Mouse (Mus musculus) c-Kit-positive CD71-positive TER-119-negative erythroid progenitor cells, embryonic 14.5 days (primary cell): ENCODE measurements around the gene Kalrn.

Experiments
- DNase-seq: peaks from one replicate; pipeline ENCODE4 v3.0.0-alpha.2; 2013; ENCODE audit warnings: low read depth

Kalrn gene

DNA sequence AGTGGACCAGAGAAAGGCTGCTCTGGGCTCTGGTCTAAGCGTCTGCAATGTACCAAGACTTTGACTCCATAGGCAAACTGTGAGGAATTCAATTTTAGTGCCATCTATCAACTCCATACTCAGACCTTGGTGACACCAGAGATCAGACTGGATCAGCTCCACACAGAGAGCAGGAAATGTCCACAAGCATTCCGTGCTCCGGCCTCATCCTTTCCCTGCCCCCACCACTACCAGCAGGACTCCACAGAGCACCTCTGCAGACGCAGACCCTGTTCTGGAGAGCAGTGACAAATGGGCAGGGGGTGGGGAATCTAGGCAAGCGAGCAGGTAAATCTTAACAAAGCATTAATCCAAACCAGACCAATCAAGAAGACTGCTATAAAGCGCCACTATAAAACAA lies 15.4 kb downstream of the Kalrn start:
- DNase-seq = no peak

DNA sequence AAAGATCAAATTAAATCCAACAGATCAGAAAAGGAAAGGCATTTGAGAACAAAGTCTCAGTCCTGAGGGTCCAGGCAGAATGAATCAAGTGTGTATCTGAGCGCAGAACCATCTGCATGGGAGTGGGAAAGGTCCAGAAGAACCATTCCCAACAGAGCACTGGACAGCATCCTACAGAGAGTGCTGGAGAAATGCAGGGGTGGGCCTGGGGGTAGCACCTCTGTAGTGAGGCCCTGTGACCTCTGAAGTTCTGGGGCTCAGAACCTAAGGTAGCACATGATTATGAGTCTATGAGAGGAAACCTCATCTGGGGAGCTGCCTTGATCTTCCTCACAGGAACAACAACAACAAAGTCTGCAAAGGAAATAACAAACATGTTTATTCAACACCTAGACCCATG lies 20.6 kb downstream of the Kalrn start:
- DNase-seq = no peak

DNA sequence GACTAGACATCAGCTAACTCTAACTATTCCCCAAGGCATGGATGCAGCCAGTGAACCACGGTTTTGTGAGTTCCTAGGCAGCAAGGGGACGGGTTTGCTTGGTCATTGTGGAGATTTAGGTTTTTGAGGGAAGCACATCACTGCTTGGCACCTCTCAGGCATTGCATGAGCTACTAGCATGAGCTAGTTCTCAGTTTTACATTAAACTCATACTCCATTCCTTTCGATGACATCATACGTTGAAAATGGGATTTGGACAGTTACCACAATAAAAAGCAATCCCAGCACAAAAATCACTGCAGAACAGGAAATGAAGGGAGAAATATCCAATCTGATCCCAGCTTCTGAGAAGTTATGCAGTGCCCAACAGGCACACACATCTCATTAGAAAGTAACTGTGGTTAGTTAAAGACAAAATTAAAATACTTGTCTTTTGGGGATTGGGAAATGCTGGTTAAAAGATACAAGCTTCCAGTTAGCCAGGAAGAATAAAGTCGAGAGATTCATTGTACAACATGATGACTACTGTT lies 23.8 kb downstream of the Kalrn start:
- no peak for DNase-seq

DNA sequence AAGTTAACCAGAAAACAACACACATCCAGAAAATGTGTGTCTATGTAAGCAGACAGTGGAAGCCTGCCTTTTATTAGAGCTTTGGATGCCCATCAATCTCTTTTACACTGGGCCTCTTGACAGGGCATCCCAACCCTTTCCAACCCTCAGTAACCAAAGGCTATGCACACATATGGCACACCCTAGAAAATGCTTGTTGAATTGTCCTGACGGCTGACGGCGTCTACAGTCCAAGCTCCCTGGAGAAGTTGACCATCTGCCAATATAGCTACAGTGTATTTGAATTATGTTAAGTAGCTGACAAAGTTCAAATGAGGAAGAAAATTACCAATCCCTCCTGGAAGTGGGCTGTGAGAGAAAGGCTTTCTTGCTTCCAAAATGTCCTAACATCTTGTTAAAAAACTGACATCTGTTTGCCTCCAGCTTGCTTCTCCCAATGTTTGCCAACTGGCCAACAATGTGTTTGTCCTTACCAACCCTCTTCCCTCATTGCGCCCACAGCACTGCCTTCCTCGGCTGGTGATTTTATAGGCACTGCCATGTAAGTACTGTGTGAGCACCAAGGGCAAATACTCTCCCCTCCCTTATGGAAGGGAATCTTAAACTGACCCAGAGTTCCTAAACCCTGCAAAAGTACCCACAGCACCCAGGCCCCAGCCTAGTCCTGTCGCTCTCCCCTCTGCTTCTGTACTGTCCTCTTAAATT lies 26.4 kb downstream of the Kalrn start:
- DNase-seq = no peak

GRCm38 (mm10) chr16:34543754-34544153 lies 29.6 kb downstream of the Kalrn start:
- no peak for DNase-seq

DNA sequence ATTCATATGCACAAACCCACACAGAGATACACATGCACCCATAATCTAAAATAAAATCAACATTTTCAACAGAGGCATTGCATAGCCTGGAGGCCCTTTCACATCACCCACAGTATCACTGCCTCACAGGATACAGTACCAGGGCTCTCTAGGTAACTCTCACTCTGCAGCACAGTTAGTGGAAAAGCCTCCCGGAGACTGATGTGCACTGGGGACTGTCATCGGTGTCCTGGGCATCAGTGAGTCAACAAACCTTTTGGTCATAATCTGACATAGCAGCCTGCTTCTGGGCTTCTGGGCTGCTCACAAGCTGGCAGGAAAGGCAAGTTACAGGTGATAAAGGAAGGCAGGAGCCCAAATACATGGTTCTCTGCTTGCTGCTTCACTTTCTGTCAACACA lies 31.0 kb downstream of the Kalrn start:
- DNase-seq = no peak

DNA sequence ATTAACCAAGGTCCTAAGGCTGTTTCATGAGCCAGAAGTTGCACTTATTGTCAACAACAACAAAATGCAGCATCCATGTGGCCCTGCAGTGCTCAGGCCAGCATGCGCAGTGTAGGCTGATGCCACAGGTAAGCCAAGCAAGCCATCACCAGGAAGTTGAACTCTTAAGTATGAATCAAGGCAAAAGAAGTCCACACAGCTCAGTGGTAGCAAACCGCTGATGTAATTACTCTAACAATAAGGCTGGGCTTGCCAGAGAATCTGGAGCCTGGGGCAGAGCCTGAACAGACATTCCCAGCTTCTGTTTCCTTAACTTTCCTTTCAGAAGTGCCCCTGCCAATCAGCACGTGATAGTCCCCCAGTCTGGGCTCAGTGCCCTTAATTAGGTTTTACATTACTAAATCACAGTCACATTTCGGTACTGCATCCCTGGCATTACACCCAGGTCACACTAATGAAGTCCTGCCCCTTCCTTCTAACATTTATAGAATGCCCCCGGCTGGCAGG lies 34.6 kb downstream of the Kalrn start:
- DNase-seq = no peak

DNA sequence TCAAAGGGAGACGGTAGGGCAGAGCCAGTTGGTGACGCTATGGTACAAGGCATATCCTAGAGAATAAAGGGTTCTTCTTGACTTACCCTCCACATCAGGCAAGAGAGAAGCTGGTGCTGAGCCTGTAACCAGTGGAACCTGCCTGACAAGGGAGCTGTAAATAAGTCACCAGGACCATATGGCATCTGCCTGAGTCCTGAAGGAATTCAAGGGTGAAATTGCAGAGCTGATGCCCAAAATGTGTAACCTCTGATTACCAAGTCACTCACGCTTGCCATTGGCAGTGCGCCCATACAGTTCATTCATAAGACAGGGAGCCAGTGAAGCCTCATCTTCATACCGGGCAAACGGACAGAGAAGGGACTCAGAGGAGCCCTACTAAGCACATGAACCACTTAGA lies 37.0 kb downstream of the Kalrn start:
- DNase-seq = no peak

DNA sequence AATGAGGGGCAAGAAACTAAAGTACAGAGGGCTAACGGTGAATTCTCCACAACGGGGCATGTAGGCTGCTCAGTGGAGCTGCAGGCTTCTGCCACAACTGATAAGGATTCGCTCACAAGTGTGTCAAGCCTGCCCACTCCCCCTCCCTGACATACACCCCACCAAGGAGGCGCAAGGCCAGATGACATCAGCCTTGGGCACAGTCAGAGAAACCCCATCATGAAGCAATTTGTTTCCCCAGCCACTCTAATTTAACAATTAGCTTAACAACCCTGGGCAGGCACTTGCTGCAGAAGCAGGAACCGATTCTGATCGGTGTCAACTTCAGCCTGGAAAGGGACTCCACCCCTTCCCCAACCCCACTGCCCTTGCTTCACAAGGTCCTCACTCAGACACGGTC lies 38.2 kb downstream of the Kalrn start:
- peak; percentile 20 for DNase-seq

DNA sequence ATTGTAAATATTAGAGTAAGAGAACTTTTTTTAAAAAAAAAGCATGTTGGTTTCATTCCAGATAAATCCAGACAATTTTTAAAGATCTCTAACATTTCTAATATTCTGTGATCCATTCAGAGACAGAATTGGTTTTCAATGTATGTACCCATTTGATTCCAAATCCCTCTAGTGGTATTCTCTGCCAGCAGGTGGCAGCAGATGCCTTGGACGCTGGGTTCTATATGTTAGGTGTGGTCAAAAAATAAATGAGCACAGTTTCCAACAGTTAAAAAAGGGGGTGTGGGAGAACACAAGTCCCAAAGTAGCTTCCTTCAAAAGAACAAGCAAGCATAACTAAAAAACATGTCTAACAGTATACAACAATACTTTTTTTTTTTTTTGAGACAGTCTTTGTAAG lies 41.8 kb downstream of the Kalrn start:
- DNase-seq = peak; percentile 31

DNA sequence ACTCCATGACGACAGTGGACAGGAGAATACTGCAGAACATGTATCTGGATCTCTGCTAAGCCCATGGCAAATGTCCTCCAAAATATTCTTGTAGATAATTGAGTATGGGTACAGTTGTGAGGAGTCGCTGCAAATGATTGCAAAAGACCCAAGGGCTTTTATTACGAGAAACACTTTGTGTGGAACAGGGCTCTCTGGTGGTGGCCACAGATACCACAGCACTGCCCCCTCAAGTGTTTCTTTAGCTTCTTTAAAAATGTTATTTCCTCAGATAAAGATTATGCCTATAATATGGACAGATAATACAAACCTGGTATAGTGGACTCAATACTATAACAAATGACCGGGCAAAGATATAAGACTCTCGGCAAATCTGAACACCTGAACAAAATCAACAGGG lies 43.3 kb downstream of the Kalrn start:
- no peak for DNase-seq

DNA sequence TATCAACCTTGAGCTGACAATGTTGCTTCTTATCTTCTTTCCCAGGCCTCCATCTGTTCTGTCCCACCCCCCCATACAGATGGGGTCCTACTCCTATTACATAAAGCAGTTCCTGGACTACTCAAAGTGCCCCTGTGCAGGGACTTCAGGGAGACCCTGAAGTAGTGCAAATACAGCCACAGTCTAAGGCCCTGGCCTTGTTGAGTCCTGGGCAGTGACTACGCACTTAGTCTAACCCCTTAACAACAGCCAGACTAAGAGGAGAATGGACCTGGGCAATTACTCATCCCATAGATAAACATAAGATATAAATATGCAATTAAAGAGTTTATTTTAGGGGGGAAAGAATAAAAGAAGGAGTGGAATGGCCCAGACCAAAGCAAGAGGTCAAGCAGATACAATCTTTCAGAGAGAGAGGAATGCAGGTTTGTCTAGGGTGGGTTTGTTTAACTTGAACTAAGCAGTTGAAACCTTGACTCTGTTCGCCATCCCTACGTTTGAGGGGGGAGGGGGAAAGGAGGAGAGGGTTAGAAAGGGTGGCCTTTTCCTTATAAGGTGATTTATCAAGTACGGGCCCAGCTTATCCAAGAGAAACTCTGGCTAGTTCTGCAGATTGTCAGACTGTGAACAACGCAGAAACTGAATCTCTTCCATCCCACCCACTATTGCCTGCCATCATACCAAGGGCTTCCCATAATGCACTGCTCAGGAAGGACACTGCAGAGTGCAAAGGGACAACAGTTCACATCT lies 44.9 kb downstream of the Kalrn start:
- DNase-seq = no peak

DNA sequence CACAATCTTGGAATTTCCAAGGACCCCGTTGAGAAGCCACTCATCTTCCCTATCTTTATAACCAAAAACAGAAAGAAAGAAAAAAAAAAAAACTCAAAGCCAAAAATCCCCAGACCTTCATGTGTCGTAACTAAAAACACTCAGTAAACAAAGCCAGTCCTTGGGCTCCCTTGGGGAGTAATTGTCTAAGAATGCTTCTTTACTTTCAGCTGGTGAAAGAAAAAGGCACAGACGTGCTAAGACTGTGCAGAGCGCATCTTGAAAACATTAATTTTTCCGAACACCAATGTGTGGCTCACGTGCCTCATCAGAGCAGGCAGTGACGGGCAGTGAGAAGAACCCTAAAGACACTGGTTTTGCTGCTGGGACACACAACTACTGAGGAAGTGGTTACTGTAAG lies 47.0 kb downstream of the Kalrn start:
- DNase-seq = no peak

DNA sequence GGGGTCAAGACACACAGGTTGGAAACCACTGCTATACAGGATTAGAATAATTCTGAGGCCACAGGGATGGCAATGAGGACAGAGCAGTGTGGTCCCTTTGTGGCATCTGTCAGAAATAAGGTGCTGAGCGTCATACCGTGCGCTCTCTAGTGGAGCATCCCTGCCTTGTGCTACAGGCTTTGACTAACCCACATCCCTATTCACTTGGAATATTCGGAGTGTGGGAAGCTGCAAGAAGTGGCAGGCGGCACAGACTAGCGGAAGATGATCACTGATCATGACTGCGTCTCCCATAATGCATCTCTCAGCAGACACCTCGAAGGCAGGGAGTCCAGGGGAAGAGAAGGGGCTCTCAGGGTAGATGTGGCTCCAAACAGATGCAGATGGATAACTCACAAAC lies 47.5 kb downstream of the Kalrn start:
- no peak for DNase-seq

- no peak for DNase-seq
Measured at GRCm38 (mm10) chr16:34525205-34525604, 48.1 kb downstream of the Kalrn start.

- no peak for DNase-seq
Measured at GRCm38 (mm10) chr16:34521061-34521460, 52.3 kb downstream of the Kalrn start.

GRCm38 (mm10) chr16:34516891-34517398 lies 56.4 kb downstream of the Kalrn start:
- DNase-seq = no peak

- DNase-seq = no peak
Measured at GRCm38 (mm10) chr16:34515485-34515884, 57.8 kb downstream of the Kalrn start.

DNA sequence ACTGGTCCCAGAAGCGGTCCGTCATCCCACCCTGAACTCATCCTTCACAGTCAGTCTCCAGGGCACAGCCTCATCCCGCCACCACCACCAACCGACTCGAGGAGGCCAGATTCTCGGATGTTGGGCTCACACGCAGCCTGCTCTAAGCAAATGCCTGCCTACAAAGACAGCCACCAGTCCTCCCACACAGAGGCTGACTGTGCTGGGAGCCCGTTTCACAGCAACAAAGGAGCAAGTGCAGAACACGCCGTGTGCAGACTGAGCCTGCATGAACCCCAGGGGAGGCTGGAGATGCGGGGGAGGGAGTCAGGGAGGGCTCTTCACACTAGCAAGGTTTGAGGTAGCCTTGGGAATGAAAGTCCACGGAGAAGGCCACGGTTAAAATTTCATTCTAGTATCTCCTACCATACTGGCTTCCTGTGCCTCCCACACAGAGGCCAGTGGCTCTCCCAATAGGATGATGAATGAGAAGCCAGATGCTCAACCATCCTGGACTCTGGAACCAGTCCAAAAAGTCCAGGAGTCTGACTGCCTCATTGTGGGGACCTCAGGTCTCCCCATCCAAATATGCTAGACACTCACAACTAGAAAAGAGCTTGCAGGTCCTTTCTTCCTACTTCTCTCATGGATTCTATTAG lies 59.3 kb downstream of the Kalrn start:
- DNase-seq = no peak

DNA sequence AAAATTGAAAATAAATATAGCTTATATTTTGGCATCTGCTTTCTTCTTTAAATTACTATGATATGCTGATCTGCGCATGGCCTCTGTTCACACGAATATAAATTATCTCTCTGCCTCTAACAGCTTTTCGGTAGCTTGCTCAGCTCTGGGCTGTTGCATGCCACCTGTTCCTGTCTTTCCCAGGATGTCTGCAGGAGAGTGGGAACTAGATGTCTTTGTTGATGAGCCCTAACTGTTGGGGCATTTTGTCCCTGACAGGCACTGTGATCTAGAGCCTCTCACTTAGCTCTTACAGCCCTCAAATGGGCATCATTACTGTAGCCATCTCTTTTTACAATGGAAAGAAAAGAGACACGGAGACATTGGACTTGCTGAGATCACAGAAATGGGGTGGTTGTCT lies 61.0 kb downstream of the Kalrn start:
- no peak for DNase-seq

- no peak for DNase-seq
Measured at GRCm38 (mm10) chr16:34508125-34508524, 65.2 kb downstream of the Kalrn start.

- DNase-seq = no peak
Measured at GRCm38 (mm10) chr16:34506048-34506447, 67.3 kb downstream of the Kalrn start.

- no peak for DNase-seq
Measured at GRCm38 (mm10) chr16:34504250-34504649, 69.1 kb downstream of the Kalrn start.
